Mouse (Mus musculus): Measurements from ENCODE around the gene Ints7. TPM values are rescaled to one million over a fixed set of nuclear protein-coding genes. Genes with fewer than 3 reads are reported as not detected.
A peak's percentile ranks its signal among the peaks of the same experiment; 100 is the strongest.

Ints7 gene
- total RNA-seq, 1 experiment from 2014 or later, result 26.0 TPM

DNA sequence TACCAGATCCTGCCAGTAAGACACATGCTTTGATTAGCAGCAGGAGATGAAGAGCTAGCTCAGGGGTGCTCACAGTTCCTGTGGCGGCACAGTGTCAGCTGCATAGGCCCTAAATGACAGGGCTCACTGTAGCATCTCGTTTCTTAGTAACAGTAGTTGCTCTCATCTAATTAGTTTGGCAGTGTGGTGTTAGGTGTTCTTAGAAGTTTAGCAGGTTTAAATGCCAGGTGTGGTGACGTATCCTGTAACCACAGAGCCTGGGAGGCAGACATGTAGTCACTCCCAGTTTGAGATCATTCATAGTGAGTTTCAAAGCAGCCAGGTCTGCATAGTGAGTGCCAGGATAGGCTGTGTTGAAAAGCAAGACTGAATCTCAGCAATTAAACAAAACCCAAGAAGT lies 4.1 kb downstream of the Ints7 start:
- no peak for ATAC-seq (replicated peaks; ENCODE audit: insufficient number of reproducible peaks, low FRiP score, low TSS enrichment, poor library complexity, severe bottlenecking)

GRCm38 (mm10) chr1:191581641-191582040 lies 6.2 kb downstream of the Ints7 start:
- no peak for ATAC-seq (replicated peaks; ENCODE audit: insufficient number of reproducible peaks, low FRiP score, low TSS enrichment, poor library complexity, severe bottlenecking)

GRCm38 (mm10) chr1:191583836-191584235 lies 8.4 kb downstream of the Ints7 start:
- ATAC-seq (replicated peaks; ENCODE audit: insufficient number of reproducible peaks, low FRiP score, low TSS enrichment, poor library complexity, severe bottlenecking), result no peak

DNA sequence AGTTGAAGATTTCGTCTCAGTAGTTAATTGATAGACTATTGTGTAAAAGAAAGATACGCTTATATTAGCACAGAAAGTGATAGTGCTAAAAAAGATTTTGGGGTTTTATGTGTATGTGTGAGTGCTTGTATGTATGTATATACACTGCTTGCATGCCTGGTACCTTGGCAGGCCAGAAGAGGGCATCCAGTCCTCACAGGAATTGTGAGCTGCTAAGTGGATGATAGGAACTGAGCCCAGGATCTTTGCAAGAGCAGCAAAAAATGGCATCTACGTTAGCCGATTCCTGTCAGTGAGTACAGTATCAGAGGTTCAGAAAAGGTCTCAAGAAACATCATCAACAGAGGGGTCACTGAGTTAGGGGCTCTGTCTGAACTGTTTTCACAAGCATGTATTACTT lies 9.0 kb downstream of the Ints7 start:
- ATAC-seq (replicated peaks; ENCODE audit: insufficient number of reproducible peaks, low FRiP score, low TSS enrichment, poor library complexity, severe bottlenecking), result no peak

GRCm38 (mm10) chr1:191585704-191586103 lies 10.3 kb downstream of the Ints7 start:
- no peak for ATAC-seq (replicated peaks; ENCODE audit: insufficient number of reproducible peaks, low FRiP score, low TSS enrichment, poor library complexity, severe bottlenecking)

GRCm38 (mm10) chr1:191587062-191587461 lies 11.6 kb downstream of the Ints7 start:
- ATAC-seq (replicated peaks; ENCODE audit: insufficient number of reproducible peaks, low FRiP score, low TSS enrichment, poor library complexity, severe bottlenecking), result no peak

- no peak for ATAC-seq (replicated peaks; ENCODE audit: insufficient number of reproducible peaks, low FRiP score, low TSS enrichment, poor library complexity, severe bottlenecking)
Observed at GRCm38 (mm10) chr1:191588749-191589148, 13.3 kb downstream of the Ints7 start.

DNA sequence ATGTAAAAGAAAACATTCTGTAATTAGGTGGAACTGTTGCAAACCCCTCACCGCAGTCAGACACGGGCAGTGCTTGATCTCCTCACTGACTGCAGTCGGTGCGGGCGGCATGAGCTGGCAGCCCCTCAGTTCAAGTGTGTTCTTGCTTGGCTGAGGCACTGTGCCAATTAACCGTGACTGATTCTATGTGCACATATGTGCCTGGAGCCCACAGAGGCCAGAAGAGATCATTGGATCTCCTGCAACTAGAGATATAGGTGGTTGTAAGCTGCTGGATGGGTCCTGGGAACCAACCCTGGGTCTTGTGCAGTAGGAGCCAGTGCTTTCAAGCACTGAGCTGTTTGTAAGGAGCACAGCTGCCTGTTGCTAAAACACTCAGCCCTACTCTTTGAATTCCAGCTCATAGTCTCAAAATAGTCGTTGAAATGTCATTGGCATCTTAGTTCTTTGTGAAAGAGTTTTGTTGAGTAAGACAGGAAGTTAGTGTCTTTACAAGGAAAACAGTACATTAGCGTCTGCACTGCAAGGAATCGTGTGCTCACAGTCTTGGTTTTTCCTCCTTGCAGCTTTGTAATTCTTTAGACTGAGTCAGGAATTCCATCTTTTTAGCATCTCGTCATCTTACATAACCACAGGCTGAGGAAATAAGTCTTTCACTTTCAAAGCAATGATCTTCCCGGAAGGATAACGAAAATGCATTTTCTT lies 16.7 kb downstream of the Ints7 start:
- ATAC-seq (replicated peaks; ENCODE audit: insufficient number of reproducible peaks, low FRiP score, low TSS enrichment, poor library complexity, severe bottlenecking), result no peak

DNA sequence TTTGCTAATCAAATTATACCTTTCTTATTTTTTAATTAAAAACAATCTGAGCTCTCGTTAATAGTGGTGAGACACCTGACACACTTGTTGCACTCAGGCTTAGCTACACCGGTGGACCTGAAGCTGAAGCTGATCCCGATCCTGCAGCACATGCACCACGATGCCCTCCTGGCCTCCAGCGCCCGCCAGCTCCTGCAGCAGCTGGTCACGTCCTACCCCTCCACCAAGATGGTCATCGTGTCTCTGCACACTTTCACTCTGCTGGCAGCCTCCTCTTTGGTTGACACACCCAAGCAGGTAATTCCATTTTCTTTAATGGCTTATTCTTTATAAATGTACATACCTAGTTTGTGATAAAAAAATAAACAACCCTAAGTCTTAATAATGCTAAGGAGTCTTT lies 20.6 kb downstream of the Ints7 start:
- no peak for ATAC-seq (replicated peaks; ENCODE audit: insufficient number of reproducible peaks, low FRiP score, low TSS enrichment, poor library complexity, severe bottlenecking)

DNA sequence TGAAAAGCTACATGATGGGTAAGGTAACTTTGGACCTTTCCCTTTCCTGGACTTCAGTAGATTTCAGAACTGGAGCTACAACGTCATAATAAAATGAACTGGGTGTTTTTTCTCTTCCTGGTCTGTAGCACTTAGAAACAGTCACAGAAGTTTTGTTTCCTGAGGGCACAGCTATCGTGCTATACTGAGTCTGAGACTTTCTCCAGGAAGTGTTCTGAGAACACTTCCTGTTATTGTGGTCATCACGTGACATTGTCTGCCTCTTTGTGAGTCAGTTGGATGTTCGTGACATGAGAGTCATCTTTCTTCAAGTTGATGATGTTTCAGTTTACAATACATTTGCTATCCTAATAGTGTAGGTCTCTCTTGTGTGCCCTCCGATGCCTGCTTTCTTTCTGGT lies 23.8 kb downstream of the Ints7 start:
- peak; percentile 87 for ATAC-seq (replicated peaks; ENCODE audit: insufficient number of reproducible peaks, low FRiP score, low TSS enrichment, poor library complexity, severe bottlenecking)

- ATAC-seq (replicated peaks; ENCODE audit: insufficient number of reproducible peaks, low FRiP score, low TSS enrichment, poor library complexity, severe bottlenecking), result no peak
Observed at GRCm38 (mm10) chr1:191604690-191605089, 29.3 kb downstream of the Ints7 start.

DNA sequence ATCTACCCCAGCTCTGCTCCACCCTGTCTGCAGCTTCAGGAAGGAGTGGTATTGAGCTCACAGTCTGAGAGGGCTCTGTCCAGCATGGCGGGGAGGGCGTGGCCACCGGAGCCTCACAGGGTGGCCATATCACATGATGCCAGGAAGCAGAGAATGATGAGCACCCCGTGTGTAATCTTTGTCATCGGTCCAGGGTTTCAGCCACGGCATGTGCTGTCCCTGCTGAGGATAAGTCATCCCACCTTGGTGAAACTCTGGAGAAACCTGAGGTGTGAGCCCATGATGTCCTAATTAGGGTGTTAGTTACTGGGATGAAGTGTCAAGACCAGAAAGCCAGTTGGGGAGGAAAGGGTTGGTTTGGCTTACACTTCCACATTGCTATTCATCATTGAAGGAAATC lies 33.6 kb downstream of the Ints7 start:
- ATAC-seq (replicated peaks; ENCODE audit: insufficient number of reproducible peaks, low FRiP score, low TSS enrichment, poor library complexity, severe bottlenecking), result no peak

DNA sequence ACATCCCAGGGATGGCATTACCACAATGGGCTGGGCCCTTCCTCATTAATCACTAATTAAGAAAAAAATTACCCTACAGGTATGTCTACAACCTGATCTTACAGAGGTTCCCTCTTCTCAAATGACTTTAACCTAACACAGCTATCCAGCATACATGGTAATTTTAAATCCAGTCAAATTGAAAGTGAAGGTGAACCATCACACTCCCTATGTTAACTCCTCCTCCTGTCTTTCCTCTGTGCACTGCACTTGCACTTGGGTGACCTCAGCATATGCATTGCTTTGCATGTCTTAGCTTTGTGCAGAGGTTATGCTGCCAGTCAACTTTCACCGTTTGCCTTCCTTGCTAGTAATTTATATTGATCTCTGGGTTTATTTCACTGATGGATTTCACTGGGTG lies 34.1 kb downstream of the Ints7 start:
- no peak for ATAC-seq (replicated peaks; ENCODE audit: insufficient number of reproducible peaks, low FRiP score, low TSS enrichment, poor library complexity, severe bottlenecking)

DNA sequence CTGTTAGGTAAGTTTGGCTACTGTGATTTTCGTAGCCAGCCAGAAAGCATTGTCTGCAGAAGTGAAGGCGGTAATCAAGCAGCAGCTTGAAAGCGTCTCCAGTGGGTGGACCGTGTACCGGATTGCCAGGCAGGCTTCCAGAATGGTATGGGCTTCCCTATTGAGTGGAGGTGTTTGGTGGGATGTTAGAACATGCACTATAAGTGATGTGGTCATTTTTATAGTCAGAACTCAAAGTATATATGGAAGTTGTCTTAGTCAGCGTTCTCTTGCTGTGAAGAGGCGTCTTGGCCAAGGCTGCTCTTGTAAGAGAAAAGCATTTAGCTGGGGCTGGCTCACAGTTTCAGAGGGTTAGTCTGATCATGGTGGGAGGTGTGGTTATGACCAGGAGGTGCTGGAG lies 34.9 kb downstream of the Ints7 start:
- no peak for ATAC-seq (replicated peaks; ENCODE audit: insufficient number of reproducible peaks, low FRiP score, low TSS enrichment, poor library complexity, severe bottlenecking)

GRCm38 (mm10) chr1:191611686-191612085 lies 36.2 kb downstream of the Ints7 start:
- no peak for ATAC-seq (replicated peaks; ENCODE audit: insufficient number of reproducible peaks, low FRiP score, low TSS enrichment, poor library complexity, severe bottlenecking)

GRCm38 (mm10) chr1:191612877-191613276 lies 37.4 kb downstream of the Ints7 start:
- no peak for ATAC-seq (replicated peaks; ENCODE audit: insufficient number of reproducible peaks, low FRiP score, low TSS enrichment, poor library complexity, severe bottlenecking)

DNA sequence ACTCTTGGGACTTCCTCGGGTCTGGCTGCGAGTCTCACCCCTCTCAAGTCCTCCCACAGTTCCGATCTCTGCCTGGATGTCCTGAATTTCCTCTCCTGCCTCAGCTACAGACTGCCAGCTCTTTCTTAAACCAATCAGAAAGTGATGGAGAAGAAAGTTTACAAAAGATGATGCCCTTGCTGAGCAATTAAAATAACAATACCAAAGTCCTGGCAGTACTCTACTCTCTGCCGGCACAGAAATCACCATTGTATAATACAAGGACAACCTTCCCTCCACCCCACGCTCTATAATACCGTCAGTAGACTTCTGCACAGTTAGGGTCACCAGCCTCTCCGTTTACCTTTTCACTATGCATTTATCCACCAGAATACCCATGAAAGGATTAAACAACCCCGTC lies 40.8 kb downstream of the Ints7 start:
- no peak for ATAC-seq (replicated peaks; ENCODE audit: insufficient number of reproducible peaks, low FRiP score, low TSS enrichment, poor library complexity, severe bottlenecking)

DNA sequence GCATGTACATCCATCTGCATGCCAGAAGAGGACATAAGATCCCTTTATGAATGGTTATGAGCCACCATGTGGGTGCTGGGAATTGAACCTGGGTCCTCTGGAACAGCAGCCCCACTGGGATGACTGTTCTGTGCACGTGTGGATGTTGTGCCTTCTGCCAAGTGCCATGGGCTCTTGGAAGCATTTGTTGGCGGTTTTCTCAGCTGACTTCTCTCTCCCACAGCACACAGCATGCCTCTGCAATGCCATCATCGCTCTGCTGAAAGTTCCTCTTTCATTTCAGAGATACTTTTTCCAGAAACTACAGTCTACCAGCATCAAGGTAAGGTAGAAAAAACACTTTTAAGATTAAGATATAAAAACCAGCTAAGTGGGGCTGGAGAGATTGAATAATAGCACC lies 42.2 kb downstream of the Ints7 start:
- ATAC-seq (replicated peaks; ENCODE audit: insufficient number of reproducible peaks, low FRiP score, low TSS enrichment, poor library complexity, severe bottlenecking), result no peak

GRCm38 (mm10) chr1:191618067-191618766 lies 42.8 kb downstream of the Ints7 start:
- no peak for ATAC-seq (replicated peaks; ENCODE audit: insufficient number of reproducible peaks, low FRiP score, low TSS enrichment, poor library complexity, severe bottlenecking)

DNA sequence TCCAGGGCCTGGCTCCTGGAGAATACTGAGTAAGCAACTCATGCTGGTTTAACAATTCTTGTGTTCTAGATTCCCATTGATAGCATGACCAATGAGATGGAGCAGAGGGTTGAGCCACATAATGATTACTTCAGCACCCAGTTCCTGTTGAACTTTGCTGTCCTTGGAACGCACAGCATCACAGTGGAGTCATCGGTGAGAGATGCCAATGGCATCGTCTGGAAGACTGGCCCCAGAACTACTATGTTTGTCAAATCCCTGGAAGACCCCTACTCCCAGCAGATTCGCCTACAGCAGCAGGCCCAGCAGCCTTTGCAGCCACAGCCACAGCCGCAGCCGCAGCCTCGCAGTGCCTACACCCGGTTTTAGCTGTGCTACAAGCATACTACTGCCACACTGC lies 45.7 kb downstream of the Ints7 start:
- no peak for ATAC-seq (replicated peaks; ENCODE audit: insufficient number of reproducible peaks, low FRiP score, low TSS enrichment, poor library complexity, severe bottlenecking)
